Mouse (Mus musculus): Measurements from ENCODE around the gene Ddx27. TPM values are rescaled to one million over a fixed set of nuclear protein-coding genes. Genes with fewer than 3 reads are reported as not detected.

The Ddx27 gene
- total RNA-seq, 1 experiment: 132 TPM

DNA sequence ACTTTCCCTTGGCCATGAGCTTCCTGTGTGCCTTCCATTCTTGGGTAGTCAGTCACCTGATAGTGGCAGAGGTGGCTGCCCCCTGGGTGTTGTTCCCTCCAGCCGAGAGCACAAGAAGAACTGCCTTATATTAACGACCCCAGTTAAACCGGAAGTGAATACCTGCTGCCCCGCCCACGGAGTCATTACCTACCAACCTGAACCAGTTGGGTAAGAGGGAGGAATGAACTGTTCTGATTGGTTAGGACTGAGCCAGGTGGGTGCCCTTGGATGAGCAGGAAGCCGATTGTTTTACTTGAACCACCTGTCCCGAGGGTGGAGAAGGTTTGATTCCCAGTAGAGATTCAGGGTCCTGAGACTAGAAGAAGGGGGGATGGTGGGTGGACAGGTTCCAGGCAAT is 63.5 kb downstream of the Ddx27 start:
- Histone ChIP-seq H3K9ac (ENCODE audit: insufficient read depth, low read depth, low read length, poor library complexity, severe bottlenecking) (peak overlapping the region; percentile 29), H3K36me3 (ENCODE audit: control insufficient read depth, insufficient read depth, low read length, poor library complexity, severe bottlenecking) (no peaks in the 10 kb centered on the region), H3K9me3 (ENCODE audit: control insufficient read depth, insufficient read depth, low read depth, low read length) (no peaks in the 10 kb centered on the region), H3K4me1 (ENCODE audit: control insufficient read depth in 2 of 2, insufficient read depth in 2 of 2, low read length in 2 of 2, poor library complexity in 1 of 2) (peaks cover 6 to 16% of the 10 kb centered on the region in 2 experiments), H3K27ac (ENCODE audit: insufficient read depth, low read depth, low read length, poor library complexity, severe bottlenecking) (peak overlapping the region; percentile 38), H3K4me3 (ENCODE audit: insufficient read depth in 1 of 2, low read depth in 1 of 2, low read length in 2 of 2, poor library complexity in 1 of 2, severe bottlenecking in 1 of 2) (peak overlapping the region; percentile 56 to 60)
- in situ Hi-C loops (cut with MboI; ENCODE audit: low sequenced_read_pairs in 2 of 2, unreplicated experiment in 2 of 2): loop anchor here (10.0 kb wide), 2 partner anchors 126 to 136 kb away; no protein-coding TSS in a partner anchor
- no peak for DNase-seq (ENCODE audit: low read depth, low spot score)
- TF ChIP-seq CHD2 (IDR thresholded peaks at IDR 0.05; ENCODE audit: low read depth, low read length) (no peak), ZNF384 (IDR thresholded peaks at IDR 0.05; ENCODE audit: low read depth, low read length) (no peak), ZC3H11A (IDR thresholded peaks at IDR 0.05; ENCODE audit: borderline replicate concordance, low read depth, low read length) (no peak), HCFC1 (IDR thresholded peaks at IDR 0.05; ENCODE audit: borderline replicate concordance, insufficient read depth, low read length) (no peak), MAFK (IDR thresholded peaks at IDR 0.05; ENCODE audit: insufficient read depth, low read depth, low read length) (no peak)

DNA sequence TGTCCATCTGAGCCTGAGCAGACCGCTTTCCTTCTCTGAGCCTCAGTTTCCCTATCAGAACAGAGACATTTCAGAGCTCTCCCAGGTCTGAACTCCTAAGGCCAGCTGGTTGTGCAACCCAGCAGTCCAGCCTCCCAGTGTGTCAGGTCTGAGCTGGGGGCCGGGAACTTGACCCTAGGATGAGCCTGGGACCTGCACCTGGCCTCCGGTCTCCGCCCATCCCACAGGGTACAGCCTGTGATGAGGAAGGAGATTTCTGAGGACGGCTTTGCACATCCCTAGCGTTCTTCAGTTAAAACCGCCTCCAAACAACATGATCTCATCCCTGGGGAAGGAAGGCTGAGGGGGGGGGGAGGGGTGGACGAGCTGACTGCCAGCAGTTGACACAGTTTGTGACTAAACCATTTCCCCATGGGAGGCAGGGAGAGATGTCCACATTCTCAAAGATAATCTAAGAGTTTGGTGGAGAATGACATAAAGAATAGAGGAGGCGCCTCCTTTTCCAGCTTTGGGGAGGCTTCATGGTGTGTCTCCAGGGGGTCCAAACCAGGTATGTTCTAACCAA is 64.0 kb downstream of the Ddx27 start:
- DNase-seq (ENCODE audit: low read depth, low spot score): no peak
- no peaks in the 10 kb centered on the region for H3K36me3 ChIP-seq (ENCODE audit: control insufficient read depth, insufficient read depth, low read length, poor library complexity, severe bottlenecking)
- TF ChIP-seq HCFC1 (IDR thresholded peaks at IDR 0.05; ENCODE audit: borderline replicate concordance, insufficient read depth, low read length): no peak
- no peak for TF ChIP-seq ZC3H11A (IDR thresholded peaks at IDR 0.05; ENCODE audit: borderline replicate concordance, low read depth, low read length)
- no peak for TF ChIP-seq CHD2 (IDR thresholded peaks at IDR 0.05; ENCODE audit: low read depth, low read length)
- no peak for TF ChIP-seq ZNF384 (IDR thresholded peaks at IDR 0.05; ENCODE audit: low read depth, low read length)
- no peak for TF ChIP-seq MAFK (IDR thresholded peaks at IDR 0.05; ENCODE audit: insufficient read depth, low read depth, low read length)
- in situ Hi-C loops (cut with MboI; ENCODE audit: low sequenced_read_pairs in 2 of 2, unreplicated experiment in 2 of 2): loop anchor here (10.0 kb wide), 2 partner anchors 126 to 136 kb away; no protein-coding TSS in a partner anchor
- H3K4me3 ChIP-seq (ENCODE audit: insufficient read depth in 1 of 2, low read depth in 1 of 2, low read length in 2 of 2, poor library complexity in 1 of 2, severe bottlenecking in 1 of 2): peak overlapping the region; percentile 56 to 60
- H3K9ac ChIP-seq (ENCODE audit: insufficient read depth, low read depth, low read length, poor library complexity, severe bottlenecking): peak overlapping the region; percentile 29
- no peaks in the 10 kb centered on the region for H3K9me3 ChIP-seq (ENCODE audit: control insufficient read depth, insufficient read depth, low read depth, low read length)
- H3K27ac ChIP-seq (ENCODE audit: insufficient read depth, low read depth, low read length, poor library complexity, severe bottlenecking): peak overlapping the region; percentile 38
- H3K4me1 ChIP-seq (ENCODE audit: control insufficient read depth in 2 of 2, insufficient read depth in 2 of 2, low read length in 2 of 2, poor library complexity in 1 of 2): peaks cover 6 to 13% of the 10 kb centered on the region in 2 experiments

DNA sequence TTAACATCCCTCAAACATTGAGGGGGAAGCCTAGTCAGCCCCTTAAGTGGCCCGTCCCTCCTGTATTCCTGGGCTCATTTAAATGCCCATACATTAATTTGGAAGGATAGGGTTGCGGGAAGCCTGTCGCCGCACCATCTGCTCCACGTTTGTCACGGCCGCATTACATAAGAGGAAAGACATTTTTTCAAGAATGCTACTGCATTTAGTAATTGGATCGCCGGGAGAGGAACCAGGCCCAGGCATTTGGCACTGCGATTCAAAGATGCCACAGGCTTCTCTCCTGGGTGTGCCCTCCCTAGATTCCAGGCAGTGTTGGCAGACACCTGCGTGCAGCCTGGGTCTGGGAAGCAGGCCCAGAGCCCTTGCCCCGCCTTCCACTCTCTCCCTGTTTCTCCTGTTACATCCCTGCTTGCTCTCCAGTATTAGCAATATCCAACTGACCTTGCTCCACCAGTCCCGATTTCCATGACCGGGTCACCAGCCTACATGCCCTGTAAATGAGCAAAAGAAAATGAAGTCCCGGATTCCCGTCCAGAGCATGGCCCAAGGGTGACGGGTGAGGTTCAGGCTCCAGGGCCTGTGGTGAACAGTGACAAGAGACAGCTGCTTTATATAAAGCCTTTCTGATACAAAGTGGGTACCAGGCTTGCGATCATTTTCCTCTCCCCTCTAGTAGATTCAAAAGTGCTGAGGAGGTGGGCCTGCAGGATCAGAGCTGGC is 64.7 kb downstream of the Ddx27 start:
- Histone ChIP-seq H3K27ac (ENCODE audit: insufficient read depth, low read depth, low read length, poor library complexity, severe bottlenecking) (no peak overlapping the region), H3K4me3 (ENCODE audit: insufficient read depth in 1 of 2, low read depth in 1 of 2, low read length in 2 of 2, poor library complexity in 1 of 2, severe bottlenecking in 1 of 2) (no peak overlapping the region), H3K36me3 (ENCODE audit: control insufficient read depth, insufficient read depth, low read length, poor library complexity, severe bottlenecking) (no peaks in the 10 kb centered on the region), H3K9ac (ENCODE audit: insufficient read depth, low read depth, low read length, poor library complexity, severe bottlenecking) (peak overlapping the region; percentile 10; the same call in 1 of the 2 replicates), H3K4me1 (ENCODE audit: control insufficient read depth in 2 of 2, insufficient read depth in 2 of 2, low read length in 2 of 2, poor library complexity in 1 of 2) (peaks cover 5 to 13% of the 10 kb centered on the region in 2 experiments; a peak in 3 of 4 replicates), H3K9me3 (ENCODE audit: control insufficient read depth, insufficient read depth, low read depth, low read length) (no peaks in the 10 kb centered on the region)
- no peak for DNase-seq (ENCODE audit: low read depth, low spot score)
- in situ Hi-C loops (cut with MboI; ENCODE audit: low sequenced_read_pairs in 2 of 2, unreplicated experiment in 2 of 2): loop anchor here (10.0 kb wide), 2 partner anchors 125 to 135 kb away; no protein-coding TSS in a partner anchor
- no peak for TF ChIP-seq ZC3H11A (IDR thresholded peaks at IDR 0.05; ENCODE audit: borderline replicate concordance, low read depth, low read length)
- no peak for TF ChIP-seq CHD2 (IDR thresholded peaks at IDR 0.05; ENCODE audit: low read depth, low read length)
- no peak for TF ChIP-seq HCFC1 (IDR thresholded peaks at IDR 0.05; ENCODE audit: borderline replicate concordance, insufficient read depth, low read length)

GRCm38 (mm10) chr2:167080387-167080786 is 65.4 kb downstream of the Ddx27 start:
- no peaks in the 10 kb centered on the region for H3K9me3 ChIP-seq (ENCODE audit: control insufficient read depth, insufficient read depth, low read depth, low read length)
- TF ChIP-seq ZC3H11A (IDR thresholded peaks at IDR 0.05; ENCODE audit: borderline replicate concordance, low read depth, low read length) (no peak), ZNF384 (IDR thresholded peaks at IDR 0.05; ENCODE audit: low read depth, low read length) (no peak), HCFC1 (IDR thresholded peaks at IDR 0.05; ENCODE audit: borderline replicate concordance, insufficient read depth, low read length) (no peak), MAFK (IDR thresholded peaks at IDR 0.05; ENCODE audit: insufficient read depth, low read depth, low read length) (no peak), CHD2 (IDR thresholded peaks at IDR 0.05; ENCODE audit: low read depth, low read length) (no peak)
- no peak overlapping the region for H3K27ac ChIP-seq (ENCODE audit: insufficient read depth, low read depth, low read length, poor library complexity, severe bottlenecking)
- H3K36me3 ChIP-seq (ENCODE audit: control insufficient read depth, insufficient read depth, low read length, poor library complexity, severe bottlenecking): no peaks in the 10 kb centered on the region
- H3K9ac ChIP-seq (ENCODE audit: insufficient read depth, low read depth, low read length, poor library complexity, severe bottlenecking): no peak overlapping the region
- no peak overlapping the region for H3K4me3 ChIP-seq (ENCODE audit: insufficient read depth in 1 of 2, low read depth in 1 of 2, low read length in 2 of 2, poor library complexity in 1 of 2, severe bottlenecking in 1 of 2)
- no peak for DNase-seq (ENCODE audit: low read depth, low spot score)
- in situ Hi-C loops (cut with MboI; ENCODE audit: low sequenced_read_pairs in 2 of 2, unreplicated experiment in 2 of 2): no loop called here
- peaks cover 5 to 13% of the 10 kb centered on the region in 2 experiments; a peak in 3 of 4 replicates for H3K4me1 ChIP-seq (ENCODE audit: control insufficient read depth in 2 of 2, insufficient read depth in 2 of 2, low read length in 2 of 2, poor library complexity in 1 of 2)

Measured in ES-E14 (cell line).